Mouse (Mus musculus) activated CD4-positive, CD25-positive, alpha-beta regulatory T cell, adult 4 months (primary cell): Measurements from ENCODE around the gene Pnldc1. TPM values are rescaled to one million over a fixed set of nuclear protein-coding genes. Genes with fewer than 3 reads are reported as not detected.

ENCODE experiments used
- ATAC-seq: one replicate; pipeline ENCODE4 v1.8.0; 2017
- polyA plus RNA-seq, 2 experiments: library from polyadenylated mRNA; unstranded; fragments of 100-300 nt; shearing (Covaris generic); gene quantifications; one replicate each; pipeline ENCODE4 v1.2.1; 2017

The Pnldc1 gene
- polyA plus RNA-seq, 2 experiments from 2014 or later, result 0.62 to 1.2 TPM

DNA sequence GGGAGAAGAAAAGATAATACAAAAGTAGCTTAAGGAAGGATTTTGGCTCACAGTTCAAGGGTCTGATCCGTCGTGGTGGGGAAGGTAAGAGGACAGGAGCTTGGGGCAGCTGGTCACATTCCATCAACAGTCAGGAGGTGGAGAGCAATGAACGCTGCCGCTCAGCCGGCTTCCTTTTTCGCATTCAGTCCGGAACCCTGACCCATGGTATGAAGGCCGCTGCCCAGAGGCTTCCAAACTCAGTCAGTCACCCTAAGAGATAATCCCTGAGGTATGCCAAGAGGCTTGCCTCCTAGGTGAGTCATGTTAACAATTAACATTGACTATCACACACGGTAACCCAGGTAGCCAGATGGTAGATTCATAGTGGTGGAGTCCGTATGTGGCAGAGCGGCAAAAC lies 55.6 kb downstream of the Pnldc1 start:
- ATAC-seq, result no peak

- ATAC-seq, result no peak
These were observed 56.2 kb downstream of the Pnldc1 start for GRCm38 (mm10) chr17:12853821-12854220.

- ATAC-seq, result no peak
These were observed 58.3 kb downstream of the Pnldc1 start for GRCm38 (mm10) chr17:12851689-12852088.

DNA sequence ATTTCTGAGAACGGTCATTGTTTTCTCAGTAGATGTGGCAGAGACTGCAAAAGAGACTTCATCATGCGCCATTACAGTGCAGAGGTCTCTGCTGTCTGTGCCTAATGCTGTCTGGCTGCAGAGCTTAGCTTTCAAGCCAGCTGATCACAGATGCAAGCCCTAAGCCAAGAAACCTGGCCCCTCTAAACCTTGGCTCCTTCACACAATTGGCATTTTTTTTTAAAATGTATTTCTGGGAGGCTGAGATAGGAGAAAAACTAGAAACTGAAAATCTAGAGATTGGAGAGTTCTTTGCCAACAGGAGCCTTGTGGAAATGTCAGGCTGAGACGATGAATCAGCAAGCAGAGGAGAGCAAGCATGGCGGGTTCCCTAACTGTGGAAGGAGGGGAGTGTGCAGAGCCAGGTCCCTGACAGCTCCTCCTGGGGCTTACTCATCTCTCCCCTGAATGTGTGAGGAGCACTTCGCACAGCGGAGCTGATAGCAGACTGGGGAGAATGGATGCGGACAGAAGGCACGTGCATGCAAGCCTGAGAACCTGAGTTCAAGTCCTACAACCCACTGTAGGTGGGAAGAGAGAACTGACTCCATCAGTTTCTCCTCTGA lies 60.1 kb downstream of the Pnldc1 start:
- ATAC-seq, result no peak

GRCm38 (mm10) chr17:12847736-12848135 lies 62.3 kb downstream of the Pnldc1 start:
- ATAC-seq, result no peak

GRCm38 (mm10) chr17:12846474-12846873 lies 63.6 kb downstream of the Pnldc1 start:
- no peak for ATAC-seq

DNA sequence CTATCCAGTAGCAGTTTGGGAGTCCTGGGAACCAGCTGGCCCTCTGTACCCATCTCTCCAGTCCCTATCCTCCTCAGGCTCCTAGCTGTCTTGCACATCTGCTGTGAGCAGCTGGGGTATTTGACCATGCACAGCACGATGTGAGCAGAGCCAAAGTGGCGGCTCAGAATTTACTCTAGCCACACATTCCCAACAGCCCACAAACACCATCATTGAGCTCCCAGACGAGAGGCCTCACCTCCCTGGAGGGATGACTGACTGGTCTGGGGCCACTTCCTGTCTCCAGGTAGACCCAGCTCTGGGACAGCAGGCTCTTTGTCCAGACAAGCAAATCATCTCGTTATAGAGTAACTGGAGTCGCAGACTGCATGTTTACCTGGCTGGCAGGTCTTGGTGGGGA lies 64.2 kb downstream of the Pnldc1 start:
- ATAC-seq, result no peak

DNA sequence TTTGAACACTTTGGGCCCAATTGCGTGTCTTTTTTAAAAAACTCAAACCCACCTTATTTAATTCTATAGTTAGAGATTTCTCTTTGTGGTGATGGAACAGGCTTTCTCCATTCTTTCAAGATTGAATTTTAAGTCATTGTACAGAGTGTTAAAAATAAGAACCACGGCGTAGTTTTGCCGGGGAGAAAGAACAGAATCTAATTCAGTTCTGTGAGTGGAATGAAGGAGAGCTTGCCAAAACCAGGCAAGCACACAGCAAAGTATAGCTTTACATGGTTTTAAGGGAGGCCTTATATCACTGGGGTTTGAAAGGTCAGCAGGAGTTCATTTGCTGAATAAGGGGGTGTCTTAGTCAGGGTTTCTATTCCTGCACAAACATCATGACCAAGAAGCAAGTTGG lies 65.5 kb downstream of the Pnldc1 start:
- no peak for ATAC-seq

DNA sequence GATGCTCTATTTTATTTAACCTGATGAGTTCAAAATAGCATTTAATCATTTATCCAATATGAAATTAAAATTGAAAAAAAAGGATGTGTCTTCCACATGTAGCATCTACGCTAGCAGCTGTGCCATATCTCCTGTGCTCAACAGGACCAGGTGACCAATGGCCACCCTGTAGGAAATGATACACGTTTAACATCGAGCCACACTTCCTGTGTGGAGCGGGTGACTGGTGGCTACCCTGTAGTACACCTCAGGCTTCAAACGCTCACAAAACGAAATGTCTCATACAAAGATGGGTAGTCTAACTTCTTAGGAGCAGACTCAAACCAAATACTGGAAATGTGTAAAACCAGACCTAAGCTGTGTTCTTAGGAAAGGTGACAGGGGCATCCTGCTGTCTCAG lies 66.2 kb downstream of the Pnldc1 start:
- ATAC-seq, result no peak

DNA sequence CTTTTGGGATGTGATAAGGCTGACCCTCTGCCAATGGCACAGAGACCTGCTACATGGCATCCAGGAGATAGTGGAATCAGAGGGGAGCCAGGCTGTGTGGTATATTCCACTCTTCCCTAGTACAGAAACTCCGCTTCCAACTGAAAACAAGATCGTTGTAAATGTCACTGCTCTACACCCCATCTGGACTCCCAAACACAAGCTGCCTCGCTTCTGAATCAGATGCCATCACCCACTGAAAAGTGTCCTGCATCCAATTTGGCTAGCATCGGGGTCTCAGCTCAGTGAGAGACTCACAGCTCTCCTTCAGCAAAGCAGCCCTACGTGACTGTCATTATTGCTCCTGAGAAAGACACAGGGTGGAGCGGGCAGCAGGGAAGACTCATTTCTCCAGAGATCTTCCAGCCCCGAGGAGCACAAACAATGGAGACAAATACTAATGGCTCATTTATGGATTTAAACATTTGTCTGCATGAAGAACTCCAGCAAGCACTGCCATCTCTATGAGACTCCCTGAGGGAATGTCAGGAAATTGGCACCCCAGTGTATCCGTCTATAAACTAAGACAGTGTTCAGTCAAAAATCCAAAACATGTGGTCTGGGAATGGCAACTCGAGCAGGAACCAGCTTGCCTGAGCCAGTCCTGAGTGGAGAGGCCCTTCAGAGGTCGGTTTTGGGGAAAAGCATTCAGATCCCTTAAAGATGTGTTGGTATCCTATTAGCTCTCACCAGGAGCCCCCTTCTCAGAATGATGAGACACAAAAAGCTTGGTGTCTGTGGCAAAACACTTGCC lies 70.4 kb downstream of the Pnldc1 start:
- no peak for ATAC-seq

Other genes starting within 250 kb of the Pnldc1 start
- gene Slc22a1, start 234.4 kb downstream of the Pnldc1 start, polyA plus RNA-seq, result under 1 TPM in 1 of 2 experiments, not detected in 1; 0.81 TPM
- gene Igf2r, start 140.6 kb downstream of the Pnldc1 start, polyA plus RNA-seq, result 10 to 100 TPM; 23.9 to 33.2 TPM
- gene Mas1, start 42.1 kb downstream of the Pnldc1 start, polyA plus RNA-seq, result under 1 TPM in 1 of 2 experiments, not detected in 1; 0.26 TPM
- not detected for gene Mrgprh, start 34.2 kb downstream of the Pnldc1 start, polyA plus RNA-seq
- 100 to 1,000 TPM; 259 to 267 TPM for gene Tcp1, start 5.5 kb upstream of the Pnldc1 start, polyA plus RNA-seq
- gene Mrpl18, start 6.1 kb upstream of the Pnldc1 start, polyA plus RNA-seq, result 100 to 1,000 TPM; 209 to 240 TPM
- gene Acat3, start 30.4 kb upstream of the Pnldc1 start, polyA plus RNA-seq, result under 1 TPM in 1 of 2 experiments, not detected in 1; 0.93 TPM
- gene Acat2, start 50.5 kb upstream of the Pnldc1 start, polyA plus RNA-seq, result 10 to 100 TPM; 38.5 to 40.3 TPM
- gene Wtap, start 83.9 kb upstream of the Pnldc1 start, polyA plus RNA-seq, result 100 to 1,000 TPM; 110 to 181 TPM
- gene Sod2, start 96.6 kb upstream of the Pnldc1 start, polyA plus RNA-seq, result 10 to 100 TPM; 62.4 to 64.0 TPM
- not detected for gene Gpr31b, start 142.1 kb upstream of the Pnldc1 start, polyA plus RNA-seq
- gene Tcp10b, start 150.9 kb upstream of the Pnldc1 start, polyA plus RNA-seq, result not detected
- gene Unc93a, start 221.6 kb upstream of the Pnldc1 start, polyA plus RNA-seq, result not detected